Mouse (Mus musculus) heart, postnatal 0 days (tissue): ENCODE results near the gene Rnf126.

Experiments
- CTCF ChIP-seq: IDR thresholded peaks from 2 replicates; pipeline ENCODE4 v1.5.1; 2016; ENCODE audit warnings: antibody characterized with exemption, control low read depth, low read depth
- EP300 ChIP-seq: IDR thresholded peaks from 2 replicates; pipeline ENCODE4 v1.6.1; 2016; ENCODE audit warnings: antibody characterized with exemption, low read depth

- no peak for TF ChIP-seq CTCF
- TF ChIP-seq EP300 = no peak
Observed at GRCm38 (mm10) chr10:79773208-79773607, 6.5 kb upstream of the Rnf126 start.
